Mouse (Mus musculus): ENCODE results near the gene Arhgef12. TPM values are rescaled to one million over a fixed set of nuclear protein-coding genes. Genes with fewer than 3 reads are reported as not detected.

Arhgef12 gene
- polyA plus RNA-seq, 1 experiment from 2014 or later, result 9.2 TPM

DNA sequence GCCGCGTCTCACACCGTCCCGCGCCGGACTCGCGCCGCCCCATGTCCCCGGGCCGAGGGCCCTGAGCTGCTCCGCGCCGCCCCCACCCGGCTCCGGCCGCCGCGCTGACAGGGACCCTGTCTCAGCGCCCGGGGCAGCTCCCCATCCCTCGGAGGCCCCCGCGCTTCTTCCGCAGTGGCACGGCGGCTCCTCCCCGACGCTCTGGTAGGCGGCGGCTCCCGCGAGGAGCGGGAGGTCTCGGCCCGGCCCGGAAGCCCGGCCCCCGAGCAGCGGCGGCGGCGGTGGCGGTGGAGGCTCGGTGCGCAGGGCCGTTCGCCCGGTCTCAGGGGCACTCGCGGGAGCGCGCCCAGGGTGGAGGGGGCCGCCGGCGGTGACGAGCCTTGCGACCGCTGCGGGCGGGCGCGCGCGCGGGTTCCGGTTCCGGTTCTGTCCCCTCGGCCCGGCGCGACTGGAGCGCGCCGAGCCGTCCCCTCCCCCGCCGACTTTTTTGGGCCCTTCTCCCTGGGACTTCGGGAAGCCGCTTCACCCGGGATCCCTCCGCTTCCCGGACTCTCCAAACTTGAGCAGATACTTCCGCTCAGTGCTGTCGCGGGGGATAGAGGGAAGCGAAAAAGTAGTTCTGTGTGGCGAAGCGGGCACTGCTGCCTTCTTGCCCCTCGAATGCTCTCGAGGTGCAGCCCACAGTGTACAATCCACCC lies 1.2 kb downstream of the Arhgef12 start:
- peak overlapping the region; percentile 83 for H3K27ac ChIP-seq (ENCODE audit: low read depth, low read length)
- H3K4me2 ChIP-seq, result peak overlapping the region; percentile 74
- no peaks in the 10 kb centered on the region for H3K9me3 ChIP-seq (ENCODE audit: control insufficient read depth, low read length)
- ATAC-seq (ENCODE audit: low FRiP score) (peak; percentile 91), DNase-seq (ENCODE audit: low spot score, missing footprints) (peak; percentile 99)
- H3K4me1 ChIP-seq (ENCODE audit: control insufficient read depth, insufficient read depth, low read length), result peaks cover 21% of the 10 kb centered on the region
- H3K36me3 ChIP-seq (ENCODE audit: control insufficient read depth, insufficient read depth, low read length), result no peaks in the 10 kb centered on the region
- under 1% methylated on average over 90 of the region's 91 CpGs for WGBS
- H3K27me3 ChIP-seq (ENCODE audit: control insufficient read depth, insufficient read depth, low read length), result no peaks in the 10 kb centered on the region
- H3K9ac ChIP-seq (ENCODE audit: low read length), result peak overlapping the region; percentile 93
- H3K4me3 ChIP-seq (ENCODE audit: low read depth, low read length), result peak overlapping the region; percentile 90

DNA sequence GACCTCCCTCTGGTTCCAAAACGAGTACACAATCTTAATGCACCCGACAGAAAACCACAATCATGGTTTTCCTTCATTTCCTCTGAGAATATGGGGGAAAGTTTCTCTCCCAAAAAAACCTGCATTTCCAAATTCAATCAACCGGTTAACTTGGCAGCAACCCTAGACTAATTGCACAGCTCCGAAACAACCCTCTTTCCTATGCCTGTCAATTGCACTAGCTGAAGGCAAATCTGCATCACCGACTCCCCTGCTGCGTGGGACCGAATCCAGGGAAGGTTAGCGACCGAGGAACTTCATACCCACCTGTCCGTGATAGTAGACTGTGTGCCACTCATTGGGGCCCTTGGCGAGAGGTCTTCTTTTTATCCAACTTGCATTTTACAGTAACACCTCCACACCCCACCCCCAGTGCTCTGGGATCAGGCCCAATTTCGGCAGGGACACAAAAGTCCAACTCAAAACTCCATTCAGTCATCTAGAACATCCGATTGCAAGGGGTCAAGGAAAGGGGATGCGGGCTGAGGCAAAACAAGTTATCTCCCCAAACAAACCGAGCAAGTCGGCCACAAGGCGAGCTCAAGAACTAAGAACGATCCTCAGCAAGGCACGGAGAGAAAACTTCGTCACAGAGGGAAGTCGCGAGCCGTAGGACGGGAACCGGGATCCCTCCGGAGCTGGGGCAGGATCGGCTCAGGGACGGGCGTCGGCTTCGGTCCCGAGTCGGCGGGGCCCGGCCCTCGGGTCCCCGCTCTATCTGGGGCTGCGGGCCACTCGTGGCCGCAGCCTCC lies 2.0 kb downstream of the Arhgef12 start:
- WGBS, result under 1% methylated on average over 40 of the region's 40 CpGs
- peak overlapping the region; percentile 83 for H3K27ac ChIP-seq (ENCODE audit: low read depth, low read length)
- ATAC-seq (ENCODE audit: low FRiP score), result 0 out of 2 replicates have a peak, but pooled peaks have one; percentile 10

DNA sequence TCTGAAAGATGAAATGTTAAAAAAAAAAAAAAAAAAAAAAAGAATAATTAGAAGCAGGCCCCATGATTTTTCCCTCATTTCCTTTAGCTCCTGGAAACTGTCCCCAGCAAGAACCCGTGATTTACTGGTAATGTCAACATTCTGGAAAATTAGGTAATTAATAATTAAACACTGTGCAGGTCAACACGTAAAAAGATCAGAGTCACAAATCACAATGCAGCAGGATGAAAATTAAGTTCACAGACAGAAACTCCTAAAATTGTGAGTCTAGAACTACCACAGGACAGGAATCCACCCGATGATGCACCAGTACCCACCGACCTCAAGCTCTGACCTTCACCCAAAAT lies 2.5 kb downstream of the Arhgef12 start:
- Histone ChIP-seq H3K36me3 (ENCODE audit: control insufficient read depth, insufficient read depth, low read length) (no peaks in the 10 kb centered on the region), H3K4me3 (ENCODE audit: low read depth, low read length) (peak overlapping the region; percentile 90), H3K27me3 (ENCODE audit: control insufficient read depth, insufficient read depth, low read length) (no peaks in the 10 kb centered on the region), H3K4me1 (ENCODE audit: control insufficient read depth, insufficient read depth, low read length) (peaks cover 21% of the 10 kb centered on the region), H3K27ac (ENCODE audit: low read depth, low read length) (no peak overlapping the region), H3K9me3 (ENCODE audit: control insufficient read depth, low read length) (no peaks in the 10 kb centered on the region), H3K9ac (ENCODE audit: low read length) (peak overlapping the region; percentile 93), H3K4me2 (peak overlapping the region; percentile 74)
- DNase-seq (ENCODE audit: low spot score, missing footprints) (no peak), ATAC-seq (ENCODE audit: low FRiP score) (no peak)
- 13% methylated on average over 4 of the region's 4 CpGs for WGBS

More for the DNA sequence above, 2.0 kb downstream of the Arhgef12 start:
- Histone ChIP-seq H3K36me3 (ENCODE audit: control insufficient read depth, insufficient read depth, low read length) (no peaks in the 10 kb centered on the region), H3K9me3 (ENCODE audit: control insufficient read depth, low read length) (no peaks in the 10 kb centered on the region), H3K4me1 (ENCODE audit: control insufficient read depth, insufficient read depth, low read length) (peaks cover 21% of the 10 kb centered on the region), H3K9ac (ENCODE audit: low read length) (peak overlapping the region; percentile 93), H3K27me3 (ENCODE audit: control insufficient read depth, insufficient read depth, low read length) (no peaks in the 10 kb centered on the region), H3K4me2 (peak overlapping the region; percentile 74), H3K4me3 (ENCODE audit: low read depth, low read length) (peak overlapping the region; percentile 90)
- peak; percentile 94 for DNase-seq (ENCODE audit: low spot score, missing footprints)

- Histone ChIP-seq H3K36me3 (ENCODE audit: control insufficient read depth, insufficient read depth, low read length) (no peaks in the 10 kb centered on the region), H3K27me3 (ENCODE audit: control insufficient read depth, insufficient read depth, low read length) (no peaks in the 10 kb centered on the region), H3K27ac (ENCODE audit: low read depth, low read length) (no peak overlapping the region), H3K4me3 (ENCODE audit: low read depth, low read length) (peak overlapping the region; percentile 90), H3K9ac (ENCODE audit: low read length) (no peak overlapping the region), H3K4me2 (peak overlapping the region; percentile 74), H3K4me1 (ENCODE audit: control insufficient read depth, insufficient read depth, low read length) (peaks cover 21% of the 10 kb centered on the region), H3K9me3 (ENCODE audit: control insufficient read depth, low read length) (no peaks in the 10 kb centered on the region)
- 44% methylated on average over 4 of the region's 4 CpGs for WGBS
- no peak for DNase-seq (ENCODE audit: low spot score, missing footprints)
- no peak for ATAC-seq (ENCODE audit: low FRiP score)
Observed at GRCm38 (mm10) chr9:43103675-43104299, 3.3 kb downstream of the Arhgef12 start.

DNA sequence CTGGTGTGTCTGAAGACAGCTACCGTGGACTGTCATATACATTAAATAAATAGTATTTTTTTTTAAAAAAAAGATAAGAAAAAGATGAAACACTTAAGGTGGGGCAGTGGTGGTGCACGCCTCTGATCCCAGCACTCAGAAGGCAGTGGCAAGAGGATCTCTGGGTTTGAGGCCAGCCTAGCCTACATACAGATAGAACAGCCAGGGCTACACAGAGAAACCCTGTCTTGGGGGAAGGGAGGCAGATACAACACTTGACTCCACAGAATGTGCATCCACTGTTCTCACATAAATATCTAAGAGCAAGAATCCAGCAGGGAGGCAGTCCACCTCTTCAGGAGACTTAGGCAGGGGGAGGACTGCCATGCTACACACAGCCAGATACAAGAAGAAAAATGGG lies 4.1 kb downstream of the Arhgef12 start:
- ATAC-seq (ENCODE audit: low FRiP score), result no peak
- Histone ChIP-seq H3K4me2 (peak overlapping the region; percentile 74), H3K27me3 (ENCODE audit: control insufficient read depth, insufficient read depth, low read length) (no peaks in the 10 kb centered on the region), H3K9me3 (ENCODE audit: control insufficient read depth, low read length) (no peaks in the 10 kb centered on the region), H3K27ac (ENCODE audit: low read depth, low read length) (no peak overlapping the region), H3K36me3 (ENCODE audit: control insufficient read depth, insufficient read depth, low read length) (no peaks in the 10 kb centered on the region), H3K4me3 (ENCODE audit: low read depth, low read length) (0 out of 2 replicates have a peak overlapping the region, but pooled peaks have one; percentile 6), H3K4me1 (ENCODE audit: control insufficient read depth, insufficient read depth, low read length) (peaks cover 21% of the 10 kb centered on the region), H3K9ac (ENCODE audit: low read length) (no peak overlapping the region)
- 93% methylated on average over 2 of the region's 2 CpGs for WGBS
- DNase-seq (ENCODE audit: low spot score, missing footprints), result no peak

DNA sequence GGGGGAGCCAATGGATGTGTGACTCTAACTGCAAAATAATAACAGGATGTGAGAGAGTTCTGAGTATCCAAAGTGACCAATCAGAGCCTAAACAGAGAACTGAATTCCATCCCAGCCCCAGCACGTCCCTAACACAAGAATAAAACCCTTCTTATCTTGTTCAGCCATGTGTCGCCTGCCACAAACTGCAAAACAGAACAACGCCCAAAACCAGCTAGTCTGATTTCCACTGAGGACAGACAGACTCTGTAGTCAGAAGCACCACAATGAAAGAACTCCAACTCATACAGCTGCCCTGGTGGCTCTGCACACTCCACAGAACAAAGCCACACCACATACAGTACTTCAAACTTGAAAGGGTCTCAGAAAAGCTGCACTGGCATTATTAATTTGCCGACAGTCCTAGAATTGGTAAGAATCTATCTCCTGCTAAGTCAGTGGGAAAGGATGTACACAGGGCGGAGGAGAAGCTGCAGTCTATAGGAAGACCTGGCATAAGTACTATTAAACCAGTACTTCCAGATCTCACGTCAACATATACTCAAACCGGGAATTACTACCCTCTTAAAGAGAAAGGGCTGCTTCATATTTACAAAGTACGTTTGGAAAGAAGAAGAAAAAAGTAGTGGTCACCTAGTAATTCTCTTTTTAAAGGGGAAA lies 5.0 kb downstream of the Arhgef12 start:
- H3K27me3 ChIP-seq (ENCODE audit: control insufficient read depth, insufficient read depth, low read length), result no peaks in the 10 kb centered on the region
- no peaks in the 10 kb centered on the region for H3K9me3 ChIP-seq (ENCODE audit: control insufficient read depth, low read length)
- no peaks in the 10 kb centered on the region for H3K36me3 ChIP-seq (ENCODE audit: control insufficient read depth, insufficient read depth, low read length)
- no peak overlapping the region for H3K9ac ChIP-seq (ENCODE audit: low read length)
- no peak overlapping the region for H3K4me2 ChIP-seq
- H3K4me3 ChIP-seq (ENCODE audit: low read depth, low read length), result no peak overlapping the region
- 81% methylated on average over 8 of the region's 8 CpGs for WGBS
- peak overlapping the region; percentile 12; the same call in 1 of the 2 replicates for H3K27ac ChIP-seq (ENCODE audit: low read depth, low read length)
- DNase-seq (ENCODE audit: low spot score, missing footprints) (no peak), ATAC-seq (ENCODE audit: low FRiP score) (no peak)
- peaks cover 21% of the 10 kb centered on the region for H3K4me1 ChIP-seq (ENCODE audit: control insufficient read depth, insufficient read depth, low read length)

DNA sequence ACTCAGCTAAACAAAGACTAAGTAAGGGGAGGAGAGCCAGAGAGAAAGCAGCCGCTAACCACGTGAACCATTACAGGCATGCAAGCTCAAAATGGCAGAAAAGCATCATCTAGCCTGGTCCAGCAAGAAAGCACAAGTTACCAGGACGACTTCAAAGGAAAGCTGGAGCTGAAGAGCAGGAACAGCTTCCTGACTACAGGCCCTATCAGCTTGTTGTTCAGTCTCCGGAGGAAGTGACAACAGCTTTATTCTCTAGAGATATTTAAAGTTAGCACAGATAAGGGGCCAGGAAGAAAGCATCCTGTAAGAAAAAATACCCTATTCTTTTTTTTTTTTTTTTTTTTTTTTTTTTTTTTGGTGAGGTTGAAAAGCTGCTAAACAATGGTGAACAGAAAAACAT lies 8.1 kb downstream of the Arhgef12 start:
- Histone ChIP-seq H3K36me3 (ENCODE audit: control insufficient read depth, insufficient read depth, low read length) (no peaks in the 10 kb centered on the region), H3K27me3 (ENCODE audit: control insufficient read depth, insufficient read depth, low read length) (no peaks in the 10 kb centered on the region), H3K9me3 (ENCODE audit: control insufficient read depth, low read length) (no peaks in the 10 kb centered on the region), H3K4me1 (ENCODE audit: control insufficient read depth, insufficient read depth, low read length) (peaks cover 13% of the 10 kb centered on the region), H3K27ac (ENCODE audit: low read depth, low read length) (no peak overlapping the region), H3K9ac (ENCODE audit: low read length) (no peak overlapping the region), H3K4me2 (no peak overlapping the region), H3K4me3 (ENCODE audit: low read depth, low read length) (no peak overlapping the region)
- ATAC-seq (ENCODE audit: low FRiP score) (no peak), DNase-seq (ENCODE audit: low spot score, missing footprints) (no peak)
- 76% methylated on average over 4 of the region's 4 CpGs for WGBS

GRCm38 (mm10) chr9:43097801-43098557 lies 9.1 kb downstream of the Arhgef12 start:
- H3K4me2 ChIP-seq, result no peak overlapping the region
- H3K27ac ChIP-seq (ENCODE audit: low read depth, low read length), result no peak overlapping the region
- no peak overlapping the region for H3K9ac ChIP-seq (ENCODE audit: low read length)
- no peak for ATAC-seq (ENCODE audit: low FRiP score)
- no peaks in the 10 kb centered on the region for H3K36me3 ChIP-seq (ENCODE audit: control insufficient read depth, insufficient read depth, low read length)
- peaks cover 6% of the 10 kb centered on the region for H3K4me1 ChIP-seq (ENCODE audit: control insufficient read depth, insufficient read depth, low read length)
- H3K27me3 ChIP-seq (ENCODE audit: control insufficient read depth, insufficient read depth, low read length), result no peaks in the 10 kb centered on the region
- H3K4me3 ChIP-seq (ENCODE audit: low read depth, low read length), result no peak overlapping the region
- no peaks in the 10 kb centered on the region for H3K9me3 ChIP-seq (ENCODE audit: control insufficient read depth, low read length)
- no peak for DNase-seq (ENCODE audit: low spot score, missing footprints)
- 93% methylated on average over 3 of the region's 3 CpGs for WGBS

Data from midbrain, embryonic 11.5 days (tissue).